Mouse (Mus musculus): ENCODE data around the gene Pold4.

DNA sequence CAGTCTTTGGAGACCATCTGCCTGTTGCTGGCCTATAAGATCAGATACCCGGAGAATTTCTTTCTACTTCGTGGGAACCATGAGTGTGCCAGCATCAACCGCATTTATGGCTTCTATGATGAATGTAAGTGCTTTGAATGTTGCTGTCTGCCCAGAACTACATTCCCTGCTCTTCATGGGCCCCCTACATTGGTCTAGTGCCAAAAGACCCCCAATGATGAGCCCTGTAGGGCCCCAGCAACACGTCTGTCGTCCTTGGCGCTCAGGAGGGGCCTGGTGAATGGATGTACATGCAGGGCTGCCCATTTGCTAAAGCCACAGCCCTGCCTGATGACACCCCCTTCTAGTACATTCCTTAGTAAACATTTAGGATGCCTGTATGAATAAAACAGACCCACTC is 38.6 kb upstream of the Pold4 start:
- TF ChIP-seq CTCF (IDR thresholded peaks at IDR 0.05; ENCODE audit: insufficient read depth, low read depth, low read length) = no peak
- no peak for TF ChIP-seq POLR2A (IDR thresholded peaks at IDR 0.05; ENCODE audit: insufficient read depth, low read depth, low read length)

All from olfactory bulb, adult 2 months (tissue).